Mouse (Mus musculus) bone marrow macrophage, adult 2 months (primary cell): ENCODE results near the gene Apba1. TPM values are rescaled to one million over a fixed set of nuclear protein-coding genes. Genes with fewer than 3 reads are reported as not detected.

Source experiments
- H3K27ac ChIP-seq: 2 replicates; pipeline ENCODE4 v1.5.1; 2012; ENCODE audit warnings: low read depth, low read length; ENCODE audit not compliant: insufficient read depth
- H3K4me1 ChIP-seq: 2 replicates; pipeline ENCODE4 v1.6.1; 2012; ENCODE audit warnings: low read length; ENCODE audit not compliant: control insufficient read depth, insufficient read depth
- H3K4me3 ChIP-seq: 2 replicates; pipeline ENCODE4 v1.5.1; 2012; ENCODE audit warnings: mild to moderate bottlenecking, low read length, moderate library complexity; ENCODE audit not compliant: insufficient read depth
- CTCF ChIP-seq: IDR thresholded peaks from 2 replicates; pipeline ENCODE4 v1.5.1; 2012; ENCODE audit warnings: low read depth, mild to moderate bottlenecking, low read length, moderate library complexity
- POLR2A ChIP-seq: IDR thresholded peaks from 2 replicates; pipeline ENCODE4 v1.6.1; 2012; ENCODE audit warnings: mild to moderate bottlenecking, low read depth, low read length, borderline replicate concordance
- polyA plus RNA-seq: library from polyadenylated mRNA; stranded (reverse); fragments of >200 nt; gene quantifications from 2 replicates; pipeline ENCODE4 v1.2.4, GENCODE M21; 2012; ENCODE audit not compliant: missing spikeins, insufficient read depth, insufficient read length

Gene Apba1
- polyA plus RNA-seq, 1 experiment = 11.8 TPM

GRCm38 (mm10) chr19:23823533-23823932, 64.8 kb downstream of the Apba1 start:
- Histone ChIP-seq H3K27ac (no peak overlapping the region), H3K4me1 (no peaks in the 10 kb centered on the region)
- no peak for TF ChIP-seq POLR2A
- TF ChIP-seq CTCF = no peak

GRCm38 (mm10) chr19:23826251-23826650, 67.6 kb downstream of the Apba1 start:
- H3K4me3 ChIP-seq = no peak overlapping the region
- H3K4me1 ChIP-seq = no peaks in the 10 kb centered on the region
- H3K27ac ChIP-seq = no peak overlapping the region
- TF ChIP-seq CTCF (no peak), POLR2A (no peak)

More at GRCm38 (mm10) chr19:23823533-23823932, 64.8 kb downstream of the Apba1 start:
- no peak overlapping the region for H3K4me3 ChIP-seq

GRCm38 (mm10) chr19:23830761-23831160, 72.1 kb downstream of the Apba1 start:
- no peak overlapping the region for H3K4me3 ChIP-seq
- TF ChIP-seq CTCF (no peak), POLR2A (no peak)
- H3K27ac ChIP-seq = no peak overlapping the region
- no peaks in the 10 kb centered on the region for H3K4me1 ChIP-seq

- Histone ChIP-seq H3K4me3 (no peak overlapping the region), H3K27ac (no peak overlapping the region), H3K4me1 (no peaks in the 10 kb centered on the region)
- TF ChIP-seq POLR2A (no peak), CTCF (no peak)
Measured at GRCm38 (mm10) chr19:23833685-23834682, 75.3 kb downstream of the Apba1 start.

- H3K27ac ChIP-seq = no peak overlapping the region
- peaks cover 1% of the 10 kb centered on the region; the same call in 1 of the 2 replicates for H3K4me1 ChIP-seq
- TF ChIP-seq CTCF (no peak), POLR2A (no peak)
Measured at GRCm38 (mm10) chr19:23834721-23835120, 76.0 kb downstream of the Apba1 start.

GRCm38 (mm10) chr19:23855832-23856231, 97.1 kb downstream of the Apba1 start:
- TF ChIP-seq POLR2A (no peak), CTCF (no peak)
- no peak overlapping the region for H3K4me3 ChIP-seq
- no peak overlapping the region for H3K27ac ChIP-seq
- no peaks in the 10 kb centered on the region for H3K4me1 ChIP-seq

More at GRCm38 (mm10) chr19:23834721-23835120, 76.0 kb downstream of the Apba1 start:
- no peak overlapping the region for H3K4me3 ChIP-seq

GRCm38 (mm10) chr19:23858091-23858490, 99.4 kb downstream of the Apba1 start:
- Histone ChIP-seq H3K4me3 (no peak overlapping the region), H3K4me1 (peaks cover 2% of the 10 kb centered on the region), H3K27ac (no peak overlapping the region)
- no peak for TF ChIP-seq CTCF
- TF ChIP-seq POLR2A = no peak

GRCm38 (mm10) chr19:23858781-23859180, 100.1 kb downstream of the Apba1 start:
- peaks cover 9% of the 10 kb centered on the region for H3K4me1 ChIP-seq
- no peak overlapping the region for H3K27ac ChIP-seq
- H3K4me3 ChIP-seq = no peak overlapping the region
- TF ChIP-seq CTCF (no peak), POLR2A (no peak)

- TF ChIP-seq POLR2A = no peak
- peak; percentile 78 for TF ChIP-seq CTCF
- Histone ChIP-seq H3K4me1 (peaks cover 10% of the 10 kb centered on the region), H3K27ac (no peak overlapping the region), H3K4me3 (no peak overlapping the region)
Measured at GRCm38 (mm10) chr19:23860151-23860820, 101.6 kb downstream of the Apba1 start.

- no peak overlapping the region for H3K4me3 ChIP-seq
- peaks cover 10% of the 10 kb centered on the region for H3K4me1 ChIP-seq
- no peak for TF ChIP-seq CTCF
- no peak for TF ChIP-seq POLR2A
- no peak overlapping the region for H3K27ac ChIP-seq
Measured at GRCm38 (mm10) chr19:23862736-23863135, 104.0 kb downstream of the Apba1 start.
